Mouse (Mus musculus) limb, embryonic 15.5 days (tissue): ENCODE data around the gene Cdh1. TPM values are rescaled to one million over a fixed set of nuclear protein-coding genes. Genes with fewer than 3 reads are reported as not detected.

ENCODE experiments used
- ATAC-seq: fragments of 200-750 bp; cut with Nextera tagmentation; 2 replicates; pipeline ENCODE4 v1.8.0; 2017; ENCODE audit warnings: low read depth, moderate TSS enrichment; ENCODE audit not compliant: insufficient number of reproducible peaks, low FRiP score, low TSS enrichment
- H3K27ac ChIP-seq: fragments of 300-500 bp; sonication (generic); 2 replicates; pipeline ENCODE4 v1.5.1; 2015; ENCODE audit warnings: moderate library complexity, mild to moderate bottlenecking, inconsistent platforms
- H3K27me3 ChIP-seq: fragments of 300-500 bp; sonication (generic); 2 replicates; pipeline ENCODE4 v1.6.1; 2015; ENCODE audit warnings: inconsistent platforms
- H3K36me3 ChIP-seq: fragments of 300-500 bp; sonication (generic); 2 replicates; pipeline ENCODE4 v1.6.1; 2015; ENCODE audit warnings: inconsistent platforms
- H3K4me1 ChIP-seq: fragments of 300-500 bp; sonication (generic); 2 replicates; pipeline ENCODE4 v1.6.1; 2015; ENCODE audit warnings: inconsistent platforms
- H3K4me2 ChIP-seq: fragments of 300-500 bp; sonication (generic); 2 replicates; pipeline ENCODE4 v1.6.1; 2015; ENCODE audit warnings: mild to moderate bottlenecking, inconsistent platforms
- H3K4me3 ChIP-seq: fragments of 300-500 bp; sonication (generic); 2 replicates; pipeline ENCODE4 v1.5.1; 2015; ENCODE audit warnings: mild to moderate bottlenecking, inconsistent platforms
- H3K9ac ChIP-seq: fragments of 300-500 bp; sonication (generic); 2 replicates; pipeline ENCODE4 v1.6.1; 2015; ENCODE audit warnings: inconsistent platforms
- H3K9me3 ChIP-seq: fragments of 300-500 bp; sonication (generic); 2 replicates; pipeline ENCODE4 v1.6.1; 2016; ENCODE audit warnings: inconsistent platforms
- WGBS: fragments of 180-500 bp; shearing (Covaris S2); methylation state at CpG from one replicate; pipeline ENCODE4 v1.1.7; 2015; 5-methylcytosine and 5-hydroxymethylcytosine counted together
- polyA plus RNA-seq: library from polyadenylated mRNA; unstranded; fragments of >200 nt; fragmentation: Nextera tagmentation; extraction: Ambion mirVana; gene quantifications from 2 replicates; pipeline ENCODE4 v1.2.1, GENCODE M21; 2015

The Cdh1 gene
- polyA plus RNA-seq, 1 experiment from 2014 or later, result 77.8 TPM

DNA sequence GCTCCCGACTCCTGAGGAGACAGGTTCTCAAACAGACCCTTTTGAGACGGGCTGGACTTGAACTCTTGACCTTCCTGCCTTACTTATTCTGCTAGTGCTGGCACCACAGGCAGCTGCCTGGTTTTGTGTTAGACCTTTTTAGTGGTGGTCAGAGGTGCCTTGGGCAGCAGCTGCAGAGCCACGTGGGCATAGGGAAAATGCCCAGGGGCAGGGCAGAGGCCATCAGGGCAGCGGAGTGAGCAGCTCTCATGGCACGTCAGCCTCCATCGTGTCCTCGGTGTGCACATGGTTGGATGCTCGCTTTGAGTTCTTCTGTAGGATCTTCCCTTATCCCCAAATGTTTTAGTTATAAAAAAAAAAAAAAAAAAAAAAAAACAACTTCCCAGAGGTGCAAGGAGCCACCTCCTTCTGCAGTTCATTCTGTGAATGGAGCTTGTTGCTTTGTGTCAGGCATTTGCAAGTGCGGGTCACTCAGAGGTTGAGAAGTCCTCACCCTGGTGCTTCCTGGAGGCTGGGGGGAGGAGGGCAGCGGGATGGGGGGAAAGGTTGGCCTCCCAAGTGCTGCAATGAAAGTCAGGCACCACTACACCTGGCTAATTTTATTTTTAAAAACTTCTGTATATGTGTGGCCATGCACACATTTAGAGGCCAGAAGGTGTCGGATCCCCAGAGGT is 25.3 kb downstream of the Cdh1 start:
- ATAC-seq, result no peak
- H3K9ac ChIP-seq, result no peak overlapping the region
- 78% methylated on average over 11 of the region's 11 CpGs for WGBS

DNA sequence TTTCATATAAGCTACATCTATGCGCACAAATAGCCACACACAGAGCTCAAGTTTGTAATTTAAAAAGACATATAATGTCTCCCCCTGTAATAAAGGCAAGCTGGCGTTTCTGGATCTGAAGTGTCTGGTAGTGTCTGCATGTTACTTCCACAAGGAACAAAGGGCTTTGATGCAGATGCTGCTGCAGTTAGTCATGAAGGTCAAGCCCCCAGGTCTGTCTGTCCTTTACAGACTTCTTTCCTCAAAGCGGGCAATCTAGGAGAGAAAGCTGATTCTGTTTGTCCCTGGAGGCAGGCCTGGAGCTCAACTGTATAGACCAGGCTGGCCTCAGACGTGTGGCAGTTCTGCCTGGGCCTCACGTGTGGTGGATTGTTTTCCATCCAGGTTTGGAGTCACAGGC is 26.3 kb downstream of the Cdh1 start:
- Histone ChIP-seq H3K9me3 (no peaks in the 10 kb centered on the region), H3K36me3 (no peaks in the 10 kb centered on the region), H3K4me3 (no peak overlapping the region), H3K4me2 (no peak overlapping the region), H3K9ac (no peak overlapping the region), H3K4me1 (peaks cover 9% of the 10 kb centered on the region), H3K27me3 (no peaks in the 10 kb centered on the region), H3K27ac (no peak overlapping the region)
- WGBS, result 43% methylated on average over 5 of the region's 5 CpGs
- no peak for ATAC-seq

More for the DNA sequence above, 25.3 kb downstream of the Cdh1 start:
- Histone ChIP-seq H3K4me2 (no peak overlapping the region), H3K4me1 (peaks cover 9% of the 10 kb centered on the region), H3K27ac (no peak overlapping the region), H3K9me3 (no peaks in the 10 kb centered on the region), H3K27me3 (no peaks in the 10 kb centered on the region), H3K4me3 (no peak overlapping the region), H3K36me3 (no peaks in the 10 kb centered on the region)

DNA sequence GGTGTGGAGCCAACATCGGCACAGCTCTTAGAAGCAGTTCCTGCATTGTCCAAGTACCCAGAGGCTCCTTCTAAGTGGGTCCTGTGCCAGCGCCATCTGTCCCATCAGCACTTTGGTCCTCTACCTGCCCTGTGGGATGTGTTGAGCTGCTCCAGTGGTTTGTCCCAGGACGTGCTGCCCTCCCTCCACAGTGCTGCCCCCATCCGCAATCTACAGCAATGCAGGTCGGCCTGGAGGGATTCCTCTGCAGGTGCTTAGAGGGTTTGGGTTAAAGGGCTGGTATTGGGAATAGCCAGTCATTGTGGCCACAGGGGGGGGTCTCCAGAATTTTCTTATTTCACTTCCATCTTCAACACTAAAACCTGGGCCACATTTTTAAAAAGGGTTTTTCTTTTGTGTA is 28.8 kb downstream of the Cdh1 start:
- ATAC-seq, result no peak
- WGBS, result 57% methylated on average over 5 of the region's 5 CpGs
- Histone ChIP-seq H3K4me3 (no peak overlapping the region), H3K9ac (no peak overlapping the region), H3K9me3 (no peaks in the 10 kb centered on the region), H3K27me3 (no peaks in the 10 kb centered on the region), H3K36me3 (no peaks in the 10 kb centered on the region), H3K4me2 (no peak overlapping the region), H3K4me1 (peaks cover 9% of the 10 kb centered on the region), H3K27ac (no peak overlapping the region)

GRCm38 (mm10) chr8:106632650-106633049 is 29.5 kb downstream of the Cdh1 start:
- H3K4me3 ChIP-seq, result no peak overlapping the region
- H3K4me1 ChIP-seq, result peaks cover 11% of the 10 kb centered on the region
- no peak overlapping the region for H3K4me2 ChIP-seq
- H3K36me3 ChIP-seq, result no peaks in the 10 kb centered on the region
- ATAC-seq, result 0 out of 2 replicates have a peak, but pooled peaks have one; percentile 15
- no peaks in the 10 kb centered on the region for H3K9me3 ChIP-seq
- H3K9ac ChIP-seq, result no peak overlapping the region
- 24% methylated on average over 8 of the region's 8 CpGs for WGBS
- H3K27me3 ChIP-seq, result no peaks in the 10 kb centered on the region
- no peak overlapping the region for H3K27ac ChIP-seq

DNA sequence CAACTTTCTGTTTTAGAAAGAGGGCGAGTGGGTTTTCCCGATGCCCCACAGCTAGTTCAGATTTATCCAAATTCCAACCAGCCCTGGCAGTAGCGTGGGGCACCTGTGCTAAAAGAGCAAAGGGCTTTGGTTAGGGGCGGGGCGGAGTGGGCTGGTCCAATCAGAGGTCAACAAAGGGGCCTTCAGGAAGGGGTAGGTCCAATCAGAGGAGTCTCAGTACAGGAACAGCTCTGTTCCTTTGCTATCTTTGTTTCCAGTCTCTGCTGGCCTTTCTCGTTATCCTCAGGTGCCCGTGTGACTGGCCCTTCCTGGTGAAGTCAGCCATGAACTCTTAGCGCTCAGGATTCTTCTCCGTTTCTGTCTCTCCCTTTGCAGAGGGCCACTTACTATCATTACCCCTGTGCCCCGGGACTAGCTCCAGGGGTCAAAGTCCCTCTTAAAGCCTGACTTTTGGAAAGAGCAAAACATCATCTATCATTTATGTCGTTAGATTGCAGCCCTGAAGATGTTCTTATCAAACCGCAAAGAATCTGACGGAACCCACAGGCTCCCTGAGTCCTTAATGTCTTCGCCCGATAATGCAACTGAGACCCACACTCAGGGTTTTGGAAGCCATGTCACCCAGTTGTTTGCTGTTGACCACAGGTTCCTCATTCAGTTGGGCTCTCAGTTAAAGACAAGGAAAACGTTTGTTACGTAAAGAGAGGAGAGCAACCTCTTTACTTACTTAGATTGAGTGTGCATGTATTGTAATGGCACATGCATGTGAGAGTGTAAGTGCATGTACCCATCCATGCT is 30.4 kb downstream of the Cdh1 start:
- Histone ChIP-seq H3K4me1 (peaks cover 11% of the 10 kb centered on the region), H3K9ac (no peak overlapping the region), H3K27ac (no peak overlapping the region), H3K9me3 (no peaks in the 10 kb centered on the region), H3K27me3 (no peaks in the 10 kb centered on the region), H3K4me3 (no peak overlapping the region), H3K4me2 (no peak overlapping the region), H3K36me3 (no peaks in the 10 kb centered on the region)
- no peak for ATAC-seq
- 79% methylated on average over 17 of the region's 17 CpGs for WGBS

DNA sequence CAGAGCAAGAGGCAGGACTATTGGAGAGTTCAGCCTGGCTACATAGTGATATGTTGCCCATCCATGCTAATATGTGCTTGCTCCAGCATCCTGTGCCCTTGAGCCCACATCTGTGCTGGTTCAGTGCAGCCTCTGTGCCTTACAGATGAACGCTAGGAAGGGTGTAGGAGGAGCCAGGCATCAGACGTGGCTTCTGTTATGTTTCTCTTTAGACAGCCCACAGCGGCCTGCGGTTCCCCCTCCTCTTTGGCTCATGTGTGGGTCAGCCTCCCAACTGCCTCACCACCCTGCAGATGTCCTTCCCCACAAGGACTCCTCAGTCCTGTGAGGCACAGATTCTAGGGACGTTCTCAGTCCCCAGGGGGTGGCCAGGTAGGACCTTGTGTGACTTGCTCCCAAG is 32.1 kb downstream of the Cdh1 start:
- Histone ChIP-seq H3K27ac (no peak overlapping the region), H3K36me3 (no peaks in the 10 kb centered on the region), H3K4me1 (peaks cover 11% of the 10 kb centered on the region), H3K9me3 (no peaks in the 10 kb centered on the region), H3K4me2 (no peak overlapping the region), H3K9ac (no peak overlapping the region), H3K27me3 (no peaks in the 10 kb centered on the region), H3K4me3 (no peak overlapping the region)
- WGBS, result 20% methylated on average over 5 of the region's 5 CpGs
- ATAC-seq, result no peak

DNA sequence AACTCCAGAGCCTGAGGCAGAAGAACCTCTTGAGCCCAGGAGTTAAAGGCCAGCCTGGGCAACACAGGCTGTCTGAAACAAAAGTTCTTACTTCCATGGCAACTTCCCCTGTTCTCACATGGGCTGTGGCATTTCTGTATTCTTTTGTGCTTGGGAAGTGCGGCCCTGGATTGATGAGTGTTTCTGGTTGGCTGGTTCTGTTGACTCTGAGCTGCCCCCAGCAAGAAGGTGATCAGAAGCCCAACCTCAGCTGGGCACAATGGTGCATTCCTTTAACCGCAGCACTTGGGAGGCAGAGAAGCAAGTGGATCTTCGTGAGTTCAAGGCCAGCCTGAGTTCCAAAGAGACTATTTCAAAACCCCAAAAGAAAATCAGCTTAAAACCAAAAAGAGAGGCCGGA is 34.3 kb downstream of the Cdh1 start:
- no peak overlapping the region for H3K9ac ChIP-seq
- ATAC-seq, result no peak
- H3K4me2 ChIP-seq, result no peak overlapping the region
- H3K9me3 ChIP-seq, result no peaks in the 10 kb centered on the region
- H3K4me1 ChIP-seq, result peaks cover 8% of the 10 kb centered on the region
- no peak overlapping the region for H3K4me3 ChIP-seq
- H3K27me3 ChIP-seq, result no peaks in the 10 kb centered on the region
- no peaks in the 10 kb centered on the region for H3K36me3 ChIP-seq
- WGBS, result 82% methylated on average over 4 of the region's 4 CpGs
- no peak overlapping the region for H3K27ac ChIP-seq

DNA sequence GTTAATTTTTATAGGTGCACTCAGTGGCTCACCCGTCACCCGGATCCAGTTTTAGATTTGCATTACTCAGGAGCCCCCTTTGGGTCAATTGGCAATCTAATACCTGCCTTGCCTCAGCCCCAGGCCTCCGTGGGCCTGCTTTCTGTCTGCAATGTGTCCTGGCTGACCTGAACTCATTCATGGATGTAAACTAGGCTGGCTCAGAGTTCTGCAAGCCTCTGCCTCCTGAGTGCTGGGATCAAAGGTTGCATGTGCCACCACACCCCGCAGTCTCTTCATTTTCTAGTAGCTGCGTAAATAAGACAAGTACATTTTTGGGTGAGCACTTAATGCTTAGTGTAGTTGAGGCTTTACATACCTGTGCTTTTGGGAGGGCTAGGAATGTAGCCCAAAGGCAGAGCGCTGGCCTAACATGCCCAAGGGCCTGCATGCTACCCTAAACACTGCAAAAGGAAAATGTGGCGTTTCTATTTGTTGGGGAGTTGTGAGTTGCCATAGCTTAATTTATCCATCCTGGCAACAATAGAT is 35.7 kb downstream of the Cdh1 start:
- Histone ChIP-seq H3K4me2 (no peak overlapping the region), H3K36me3 (no peaks in the 10 kb centered on the region), H3K27ac (no peak overlapping the region), H3K4me3 (no peak overlapping the region), H3K27me3 (no peaks in the 10 kb centered on the region), H3K4me1 (peaks cover 5% of the 10 kb centered on the region; the same call in 1 of the 2 replicates), H3K9me3 (no peaks in the 10 kb centered on the region), H3K9ac (no peak overlapping the region)
- WGBS, result 67% methylated on average over 7 of the region's 7 CpGs
- ATAC-seq, result no peak

- Histone ChIP-seq H3K27me3 (no peaks in the 10 kb centered on the region), H3K9me3 (no peaks in the 10 kb centered on the region), H3K4me1 (peaks cover 5% of the 10 kb centered on the region; the same call in 1 of the 2 replicates), H3K4me2 (no peak overlapping the region), H3K27ac (no peak overlapping the region), H3K9ac (no peak overlapping the region), H3K4me3 (no peak overlapping the region), H3K36me3 (no peaks in the 10 kb centered on the region)
- 80% methylated on average over 7 of the region's 7 CpGs for WGBS
- ATAC-seq, result no peak
Observed at GRCm38 (mm10) chr8:106640212-106640611, 37.1 kb downstream of the Cdh1 start.

- H3K9ac ChIP-seq, result no peak overlapping the region
- no peaks in the 10 kb centered on the region for H3K9me3 ChIP-seq
- no peak overlapping the region for H3K27ac ChIP-seq
- H3K4me1 ChIP-seq, result peaks cover 5% of the 10 kb centered on the region; the same call in 1 of the 2 replicates
- no peaks in the 10 kb centered on the region for H3K27me3 ChIP-seq
- ATAC-seq, result no peak
- no peaks in the 10 kb centered on the region for H3K36me3 ChIP-seq
- no peak overlapping the region for H3K4me3 ChIP-seq
- H3K4me2 ChIP-seq, result no peak overlapping the region
- WGBS, result 79% methylated on average over 5 of the region's 5 CpGs
Observed at GRCm38 (mm10) chr8:106640921-106641320, 37.8 kb downstream of the Cdh1 start.

DNA sequence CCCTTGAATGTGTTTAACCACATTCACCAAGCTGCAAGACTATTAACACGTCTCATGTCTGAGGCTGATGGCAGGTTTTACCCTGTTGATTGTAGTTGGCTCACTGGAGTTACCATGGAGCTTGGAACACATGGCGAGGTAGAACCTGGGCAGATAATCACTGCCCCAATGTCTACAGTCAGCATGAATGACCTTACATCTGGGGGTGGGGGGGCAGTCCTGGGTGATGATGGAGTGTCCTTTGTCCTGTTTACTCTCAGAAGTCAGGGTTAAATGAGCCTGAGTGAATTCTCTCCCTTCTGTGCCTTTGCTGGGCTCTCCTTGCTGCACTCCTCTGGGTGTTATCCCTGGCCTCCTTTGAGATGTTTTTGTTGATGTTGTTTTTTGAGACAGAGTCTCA is 39.0 kb downstream of the Cdh1 start:
- Histone ChIP-seq H3K27me3 (no peaks in the 10 kb centered on the region), H3K9ac (no peak overlapping the region), H3K4me3 (no peak overlapping the region), H3K9me3 (no peaks in the 10 kb centered on the region), H3K27ac (no peak overlapping the region), H3K4me2 (no peak overlapping the region), H3K4me1 (no peaks in the 10 kb centered on the region), H3K36me3 (no peaks in the 10 kb centered on the region)
- WGBS, result 61% methylated on average over 2 of the region's 2 CpGs
- ATAC-seq, result no peak

- Histone ChIP-seq H3K9ac (no peak overlapping the region), H3K36me3 (no peaks in the 10 kb centered on the region), H3K4me2 (no peak overlapping the region), H3K9me3 (no peaks in the 10 kb centered on the region), H3K27ac (no peak overlapping the region), H3K4me3 (no peak overlapping the region), H3K27me3 (no peaks in the 10 kb centered on the region), H3K4me1 (no peaks in the 10 kb centered on the region)
- 87% methylated on average over 4 of the region's 4 CpGs for WGBS
- no peak for ATAC-seq
Observed at GRCm38 (mm10) chr8:106643100-106643499, 39.9 kb downstream of the Cdh1 start.
